Mouse (Mus musculus) cerebellum, adult 9-11 months (tissue): ENCODE measurements around the gene Umad1.
A peak's percentile ranks its signal among the peaks of the same experiment; 100 is the strongest.

Source experiments
- DNase-seq: peaks from one replicate; pipeline ENCODE4 v3.0.0; 2022

Umad1 gene

DNA sequence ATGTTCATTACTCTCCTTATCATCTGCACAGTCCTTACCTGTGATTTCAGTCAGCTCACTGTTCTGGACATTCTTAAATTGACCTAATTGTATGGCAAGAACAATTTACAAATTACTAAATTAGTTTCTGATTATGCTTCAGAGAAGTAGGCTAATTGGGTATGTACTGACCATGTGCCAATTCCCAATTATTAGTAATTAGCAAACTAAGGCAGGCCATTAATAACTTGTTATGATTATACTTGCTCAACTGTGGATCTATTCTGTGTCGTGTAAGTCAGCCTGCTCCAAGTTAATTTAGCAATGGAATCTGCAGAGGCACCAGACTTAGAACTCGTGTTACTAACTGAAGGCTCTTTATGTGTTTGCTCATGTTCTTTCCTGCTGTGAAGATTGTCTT is 114.0 kb downstream of the Umad1 start:
- no peak for DNase-seq

DNA sequence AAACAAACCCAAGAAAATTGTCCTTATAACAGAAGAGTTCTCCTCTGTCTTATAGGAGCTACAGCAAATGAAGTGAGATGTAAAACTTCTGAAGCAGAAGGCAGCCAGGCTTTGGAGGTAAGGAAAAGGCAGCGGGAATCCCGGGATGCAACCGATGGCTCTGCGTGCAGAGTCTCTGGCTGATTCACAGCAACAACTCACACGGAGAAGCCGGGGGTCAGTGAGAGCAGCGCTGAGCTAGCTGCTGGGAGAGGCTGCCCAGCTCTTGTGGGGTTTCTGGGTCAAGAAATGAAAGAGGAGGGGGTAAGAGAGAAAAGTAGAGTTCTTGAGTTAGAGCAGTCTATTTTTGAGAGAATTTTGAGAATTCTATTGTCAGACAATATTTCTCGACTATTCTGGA is 114.8 kb downstream of the Umad1 start:
- no peak for DNase-seq

DNA sequence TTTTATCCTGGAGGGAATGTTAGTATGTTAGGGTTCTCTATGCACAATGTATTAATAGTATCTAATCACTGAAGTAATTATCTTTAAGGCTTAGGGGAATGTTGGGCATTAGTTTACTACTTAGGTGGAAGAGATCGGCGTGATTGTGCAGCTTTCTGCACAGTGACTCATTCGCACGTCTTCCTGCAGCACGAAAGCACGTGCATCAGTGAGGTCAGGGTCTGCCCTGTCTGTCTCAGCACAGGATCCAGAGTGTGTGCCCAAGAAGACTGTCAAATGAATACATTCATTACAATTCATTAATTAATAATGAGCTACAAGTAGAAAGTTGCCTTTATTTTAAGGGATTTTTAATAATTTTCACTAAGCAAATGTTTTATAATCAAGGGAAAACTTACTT is 115.2 kb downstream of the Umad1 start:
- DNase-seq, result no peak

DNA sequence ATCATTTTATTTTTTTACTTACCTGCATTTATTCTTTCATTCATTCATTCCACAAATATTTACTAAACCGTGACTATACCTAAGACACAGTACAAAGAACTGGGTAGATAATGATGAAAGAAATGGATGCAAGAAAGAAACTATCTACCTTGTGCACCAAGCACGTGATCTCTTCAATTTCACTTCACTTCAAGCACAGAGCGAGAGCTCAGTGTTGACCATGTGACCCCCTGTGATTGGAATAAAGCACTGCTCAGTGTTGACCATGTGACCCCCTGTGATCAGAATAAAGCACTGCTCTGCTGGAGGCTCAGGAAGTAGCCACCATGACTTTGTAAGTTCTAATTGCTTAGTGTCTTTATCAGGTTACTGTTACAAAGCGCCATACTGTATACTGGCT is 115.6 kb downstream of the Umad1 start:
- DNase-seq, result no peak

DNA sequence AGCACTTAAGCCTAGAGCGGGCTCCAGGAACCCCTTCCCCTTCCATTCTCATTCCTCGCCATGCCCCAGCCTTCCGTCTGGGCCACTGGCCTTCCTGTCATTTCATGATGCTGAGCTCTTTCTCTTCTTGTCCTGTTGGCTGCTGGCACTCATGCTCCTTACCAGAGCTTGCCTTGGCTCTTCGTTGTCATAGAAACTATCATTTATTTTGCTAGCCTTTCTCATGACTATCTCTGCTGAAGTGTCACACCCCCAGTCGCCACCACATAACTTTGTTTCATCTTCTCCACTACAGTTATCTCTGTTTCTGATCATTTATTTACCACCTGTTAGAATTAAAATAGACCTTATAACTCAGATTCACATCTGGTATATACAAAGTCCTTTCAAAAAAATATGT is 117.3 kb downstream of the Umad1 start:
- DNase-seq, result no peak

DNA sequence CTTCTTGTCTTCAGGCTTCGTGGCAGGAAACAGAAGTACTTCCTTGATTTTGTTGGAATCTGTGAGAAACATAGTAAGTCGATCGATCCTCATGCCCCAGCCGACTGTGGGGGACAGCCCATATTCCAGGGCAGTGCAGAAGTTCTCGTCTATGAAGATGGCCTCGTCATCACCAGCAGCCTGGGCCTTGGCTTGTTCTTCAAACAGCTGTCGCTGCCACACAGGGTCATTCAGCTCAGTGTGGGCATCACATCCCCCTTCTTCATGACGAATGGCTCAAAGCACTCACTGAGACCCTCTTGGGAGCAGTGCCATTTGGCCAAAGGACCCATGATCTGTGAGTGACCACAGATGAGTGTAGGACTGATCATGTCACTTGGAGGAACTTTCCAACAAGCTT is 118.6 kb downstream of the Umad1 start:
- no peak for DNase-seq

DNA sequence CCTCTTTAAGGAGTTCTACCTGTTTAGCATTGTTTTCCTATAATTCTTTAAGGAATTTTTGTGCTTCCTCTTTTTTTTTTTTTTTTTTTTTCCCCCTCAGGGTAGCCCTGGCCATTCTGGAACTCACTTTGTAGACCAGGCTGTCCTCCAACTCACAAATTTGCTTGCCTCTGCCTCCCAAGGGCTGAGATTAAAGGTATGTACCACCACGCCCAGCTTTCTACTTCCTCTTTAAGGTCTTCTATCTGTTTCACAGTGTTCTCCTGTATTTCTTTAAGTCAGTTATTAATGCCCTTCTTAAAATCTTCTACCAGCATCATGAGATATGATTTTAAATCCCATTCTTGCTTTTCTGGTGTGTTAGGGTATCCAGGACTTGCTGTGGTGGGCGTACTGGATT is 130.2 kb downstream of the Umad1 start:
- DNase-seq, result no peak

DNA sequence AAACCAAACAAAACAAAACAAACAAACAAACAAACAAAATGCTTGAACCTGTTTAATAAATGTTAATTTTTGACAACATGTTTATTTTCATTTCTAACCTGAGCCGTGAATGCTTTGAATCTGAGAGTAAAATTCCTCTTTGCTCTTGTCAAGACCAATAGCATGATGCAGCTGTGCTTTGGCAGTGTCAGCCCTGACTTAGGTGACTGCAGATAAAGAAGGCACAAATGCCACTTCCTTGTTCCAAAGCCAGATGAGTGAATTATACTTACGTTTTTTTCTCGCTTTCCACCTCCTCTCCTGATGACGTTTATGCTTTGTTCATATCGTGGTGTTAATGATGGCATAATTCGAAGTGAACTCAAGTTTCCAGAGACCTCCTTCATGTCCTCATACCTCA is 131.2 kb downstream of the Umad1 start:
- no peak for DNase-seq

DNA sequence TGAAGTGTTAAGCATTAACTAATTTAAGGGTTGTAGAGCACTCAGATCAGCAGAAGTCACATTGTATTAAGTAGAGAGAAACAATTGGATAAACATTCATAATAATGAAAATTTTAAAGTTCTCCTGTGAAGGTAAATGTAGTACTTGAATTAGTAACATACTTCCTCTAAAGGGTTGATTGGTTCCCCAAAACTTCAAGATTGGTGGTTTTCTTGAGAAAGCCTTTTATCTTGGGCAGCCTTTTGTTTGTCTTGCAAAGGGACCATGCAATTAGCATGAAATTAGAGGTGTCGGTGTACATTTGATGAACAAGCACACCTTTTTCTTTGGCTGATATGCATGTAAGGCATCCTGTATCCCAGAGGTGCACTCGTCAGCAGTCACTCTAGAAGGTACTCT is 131.8 kb downstream of the Umad1 start:
- no peak for DNase-seq

DNA sequence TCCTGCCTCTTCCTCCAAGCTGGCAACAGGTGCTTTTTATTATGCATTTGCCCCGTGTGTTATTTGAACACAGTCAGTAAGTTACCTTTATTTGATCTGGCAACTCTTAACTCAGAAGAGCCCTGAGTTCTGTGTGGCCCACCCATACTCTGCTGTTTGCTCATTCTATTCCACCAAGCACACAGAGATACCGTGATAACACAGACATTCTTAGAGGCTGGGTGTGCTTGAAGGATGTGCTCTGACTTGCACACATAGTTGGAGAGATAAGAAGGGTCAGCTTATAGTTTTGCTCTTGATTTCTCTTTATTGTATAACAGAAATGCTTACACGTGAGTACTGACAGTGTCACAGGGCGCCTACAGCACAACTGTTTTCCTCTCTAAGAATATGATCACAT is 133.9 kb downstream of the Umad1 start:
- DNase-seq, result no peak

DNA sequence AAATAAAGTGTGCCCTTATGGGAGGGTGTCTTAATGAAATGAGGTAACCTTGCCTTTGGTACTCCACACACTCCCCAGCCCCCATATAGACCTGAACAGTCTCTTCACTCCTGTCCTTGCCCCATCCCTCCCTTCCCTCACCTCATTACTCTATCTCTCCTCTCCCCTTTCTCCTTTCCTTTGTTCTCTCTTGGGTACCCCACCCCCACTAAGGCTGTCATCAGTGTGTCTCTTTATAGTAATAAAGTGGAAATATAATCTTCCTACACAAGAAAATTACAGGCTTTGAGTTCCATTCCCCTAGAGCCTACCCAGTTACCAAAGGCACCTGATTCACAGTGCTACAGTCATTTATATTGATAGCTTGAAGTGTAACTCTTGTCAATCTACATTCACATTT is 135.0 kb downstream of the Umad1 start:
- DNase-seq, result no peak

DNA sequence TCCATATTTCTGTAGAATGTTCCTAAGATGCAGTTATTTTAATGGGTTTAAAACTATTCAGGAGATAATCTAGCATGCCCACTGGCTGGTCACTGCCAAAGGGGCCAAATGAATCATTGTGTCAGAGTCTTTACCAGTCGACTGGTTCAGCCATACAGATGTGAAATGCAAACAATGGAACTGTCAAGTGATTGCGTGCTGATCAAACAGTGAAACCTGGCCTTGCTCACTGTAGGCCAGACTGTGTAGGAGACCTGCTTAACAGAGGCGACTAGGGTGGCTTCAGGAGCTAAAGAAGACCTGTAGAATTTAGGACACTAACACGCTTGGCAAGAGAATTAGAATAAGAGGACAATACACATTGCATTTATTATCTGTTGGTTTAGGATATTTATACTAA is 136.0 kb downstream of the Umad1 start:
- no peak for DNase-seq

DNA sequence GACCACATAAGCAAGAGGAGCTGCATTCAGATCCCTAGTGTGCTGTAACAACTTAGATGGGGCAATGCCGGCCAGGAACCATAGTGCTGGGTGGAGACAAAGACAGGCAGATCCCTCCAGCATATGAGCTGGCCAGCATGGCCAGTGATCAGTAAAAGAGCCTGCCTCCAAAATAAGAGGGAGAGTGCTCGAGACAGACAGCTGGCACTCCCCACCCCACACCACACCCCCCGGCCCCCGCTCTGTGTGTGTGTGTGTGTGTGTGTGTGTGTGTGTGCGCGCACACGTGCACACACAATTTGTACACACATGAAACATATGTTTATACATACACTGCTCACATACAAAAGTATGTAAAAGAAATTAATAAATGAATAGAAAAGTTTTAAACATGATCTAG is 138.2 kb downstream of the Umad1 start:
- DNase-seq, result no peak

DNA sequence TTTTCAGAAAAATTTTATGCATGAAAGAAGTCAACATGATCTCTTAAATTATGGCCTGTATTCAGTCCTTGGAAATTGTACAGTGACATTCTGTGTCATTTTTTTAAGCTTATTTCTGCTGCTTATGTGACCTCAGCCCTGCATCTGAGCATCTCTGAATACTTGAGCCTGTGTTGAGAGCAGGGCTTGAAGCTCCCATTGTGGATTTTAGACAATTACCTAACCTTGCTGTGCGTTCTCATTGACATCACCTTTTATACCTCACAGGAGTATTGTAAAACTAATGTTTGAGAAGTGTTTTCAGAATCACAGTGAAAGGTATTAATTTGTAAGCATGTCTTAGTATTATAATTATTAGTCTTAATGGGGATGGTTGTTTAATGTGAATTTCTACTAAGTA is 140.6 kb downstream of the Umad1 start:
- DNase-seq, result no peak

DNA sequence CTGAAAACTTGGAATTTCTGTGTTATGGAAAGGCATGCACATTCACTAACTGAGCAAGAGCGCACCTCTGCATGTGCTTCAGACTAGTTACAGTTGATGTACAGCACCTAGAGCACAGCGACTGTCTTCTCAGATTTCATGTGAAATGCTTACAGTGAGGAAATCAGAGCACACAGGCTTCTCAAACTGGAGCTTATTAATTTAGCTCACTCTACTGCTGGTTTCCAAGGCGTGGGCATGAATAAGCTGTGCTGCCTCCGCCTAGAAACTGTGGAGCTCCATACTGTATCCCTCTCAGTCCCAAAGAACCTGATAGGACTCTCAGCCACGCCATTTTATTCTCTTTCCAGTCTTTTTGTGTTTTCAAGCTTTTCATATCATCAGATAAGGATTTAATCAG is 144.0 kb downstream of the Umad1 start:
- DNase-seq, result no peak

DNA sequence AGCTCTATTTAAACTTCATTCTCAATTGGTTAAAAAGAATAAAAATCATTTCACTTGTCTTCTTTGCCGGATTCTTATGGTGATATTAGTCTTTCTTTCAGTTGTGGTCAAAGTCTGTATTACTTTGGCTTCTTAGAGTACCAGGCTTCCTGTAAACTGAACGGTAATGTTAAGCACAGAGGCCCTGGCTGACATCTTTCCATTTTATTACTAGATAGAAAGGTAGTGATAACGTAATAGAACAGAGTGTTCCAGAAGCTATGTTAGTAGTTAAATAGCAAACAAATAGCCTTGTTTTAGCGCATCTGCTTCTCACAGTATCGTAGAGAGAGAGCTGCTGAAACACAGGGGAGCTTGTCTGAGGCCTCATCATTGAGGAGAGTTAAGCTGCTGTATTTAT is 146.8 kb downstream of the Umad1 start:
- DNase-seq, result no peak

DNA sequence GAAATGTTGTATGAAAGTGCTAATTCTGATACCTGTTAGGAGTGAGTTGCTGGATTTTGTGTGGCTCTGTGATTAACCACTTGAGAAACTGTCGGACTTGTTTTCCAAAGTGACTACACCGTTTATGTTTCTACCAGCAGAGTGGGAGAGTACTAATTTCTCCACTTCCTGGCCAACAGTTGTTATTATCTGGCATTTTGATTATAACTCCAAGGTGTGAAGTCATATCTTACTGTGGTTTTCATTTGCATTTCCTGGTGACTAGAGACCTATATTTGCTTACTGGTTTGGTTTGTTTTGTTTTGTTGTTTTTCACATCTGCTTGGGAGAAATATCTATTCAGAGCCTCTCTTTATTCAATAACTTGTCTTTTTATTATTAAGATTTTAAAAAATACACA is 149.2 kb downstream of the Umad1 start:
- no peak for DNase-seq

DNA sequence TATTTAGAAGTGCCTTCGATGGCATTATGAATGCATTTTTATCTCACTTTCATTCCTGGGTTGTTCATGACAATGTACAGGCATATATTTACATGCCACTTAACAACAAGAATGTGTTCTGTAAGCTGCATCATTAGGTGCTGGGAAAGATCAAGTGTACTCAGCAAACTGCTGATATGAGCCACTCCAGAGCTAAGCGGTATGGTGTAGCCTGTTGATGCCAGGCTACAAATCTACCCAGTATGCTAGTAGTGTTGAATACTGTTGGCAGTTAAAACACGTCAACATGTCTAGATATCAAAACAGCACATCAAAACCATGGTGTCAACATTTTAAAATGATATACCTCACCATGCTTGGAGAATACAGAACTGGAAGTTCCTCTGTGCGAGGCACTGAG is 150.8 kb downstream of the Umad1 start:
- no peak for DNase-seq

DNA sequence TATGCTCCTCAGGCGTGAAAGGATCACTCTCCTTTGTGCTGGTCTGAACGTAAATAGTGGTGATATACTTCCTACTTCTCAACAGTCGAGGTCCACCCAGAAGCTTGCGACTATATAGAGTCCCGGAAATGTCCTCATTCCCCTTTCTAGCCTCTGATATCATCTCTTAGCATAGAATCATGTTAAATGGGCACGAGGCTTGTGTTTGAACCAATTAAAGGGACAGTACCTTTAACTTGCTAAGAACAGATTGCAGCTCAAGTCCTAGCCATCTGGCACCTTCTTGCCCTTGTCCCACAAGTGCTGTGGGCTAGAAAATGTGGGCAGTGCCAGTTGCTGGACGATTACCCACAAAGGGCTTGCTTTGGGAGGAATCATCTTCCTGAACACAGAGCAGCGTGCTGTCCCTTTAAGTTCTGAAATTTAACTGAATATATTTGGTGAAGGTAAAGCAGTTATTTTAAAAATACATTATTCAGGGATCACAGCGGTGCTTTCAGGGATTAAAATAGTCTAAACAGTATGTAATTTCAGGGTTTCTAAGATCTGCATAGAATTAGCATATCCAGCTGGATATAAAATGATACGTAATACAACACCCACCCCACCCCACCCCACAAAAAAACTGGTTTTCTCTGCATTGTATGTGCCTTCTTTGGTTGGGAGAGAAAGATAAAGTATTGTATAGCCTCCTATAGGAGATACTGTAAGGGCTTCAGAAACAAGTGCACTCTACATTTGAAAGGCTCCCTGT is 153.9 kb downstream of the Umad1 start:
- peak; percentile 88 for DNase-seq

DNA sequence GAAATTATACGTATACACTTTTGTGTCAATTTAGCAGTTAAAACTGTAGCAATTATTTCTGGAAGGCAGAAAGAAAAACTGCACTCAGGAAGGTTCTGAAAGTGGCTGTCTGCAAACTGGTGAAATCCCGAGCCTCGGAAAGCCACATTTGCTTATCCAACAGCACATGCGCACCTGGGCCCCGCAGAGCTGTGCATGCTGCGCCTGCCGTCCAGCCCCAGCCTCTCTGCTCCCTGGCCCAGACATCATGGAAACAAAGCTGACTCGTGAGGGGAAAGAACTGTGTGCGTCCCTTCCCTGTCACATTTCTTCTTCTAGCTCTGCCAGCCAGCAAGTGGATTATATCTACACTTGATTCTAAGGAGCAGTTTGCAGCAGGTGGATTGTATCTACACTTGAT is 154.9 kb downstream of the Umad1 start:
- peak; percentile 67 for DNase-seq

DNA sequence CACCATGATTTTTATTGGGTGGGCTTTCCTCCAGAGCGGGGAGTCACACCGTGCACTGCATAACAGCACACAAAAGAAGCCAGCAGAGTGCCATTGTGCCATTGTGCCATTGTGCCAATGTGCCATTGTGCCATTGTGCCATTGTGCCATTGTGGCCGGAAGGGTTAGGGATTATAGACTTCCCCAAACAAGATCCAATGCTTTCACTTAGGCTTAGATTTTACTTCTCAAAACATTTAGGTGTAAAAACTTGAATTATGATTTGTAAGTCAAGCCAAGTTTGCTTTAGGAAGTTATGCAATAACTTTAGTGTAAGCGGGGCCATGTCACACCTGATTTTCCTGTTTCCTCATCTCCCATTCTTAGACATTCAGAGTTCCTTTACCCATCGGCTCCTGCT is 156.7 kb downstream of the Umad1 start:
- no peak for DNase-seq

DNA sequence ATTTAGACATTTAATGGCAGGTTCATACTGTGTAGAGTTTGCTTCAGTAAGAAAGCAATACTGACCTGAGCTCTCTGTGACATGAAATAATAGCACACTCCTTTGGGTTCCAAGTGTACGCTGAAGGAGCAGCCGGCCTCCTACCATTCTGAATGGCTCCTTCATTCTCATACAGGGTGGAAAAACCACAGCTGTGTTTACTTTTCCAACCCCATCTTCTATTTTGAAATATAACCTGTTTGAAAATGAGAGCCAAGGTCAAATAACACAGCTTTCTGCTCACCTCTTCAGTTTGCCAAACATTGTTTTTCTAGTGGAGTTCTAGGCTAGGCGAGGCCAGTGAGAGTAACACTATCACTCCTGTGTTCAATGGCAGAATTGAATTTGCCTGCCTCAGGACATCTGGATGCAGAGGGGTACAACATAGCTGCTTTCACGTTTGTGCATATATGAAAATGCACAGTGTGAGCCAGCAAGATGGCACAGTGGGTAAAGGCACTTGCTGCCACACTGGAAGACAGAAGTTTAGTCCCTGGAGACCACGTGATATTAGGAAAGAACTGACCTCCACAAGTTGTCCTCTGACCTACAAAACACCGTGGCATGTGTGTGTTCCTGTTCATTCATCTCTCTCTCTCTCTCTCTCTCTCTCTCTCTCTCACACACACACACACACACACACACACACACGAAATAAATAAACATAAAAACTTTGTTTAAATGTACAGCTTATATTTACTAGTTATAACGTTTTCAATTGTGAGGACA is 157.9 kb downstream of the Umad1 start:
- no peak for DNase-seq

DNA sequence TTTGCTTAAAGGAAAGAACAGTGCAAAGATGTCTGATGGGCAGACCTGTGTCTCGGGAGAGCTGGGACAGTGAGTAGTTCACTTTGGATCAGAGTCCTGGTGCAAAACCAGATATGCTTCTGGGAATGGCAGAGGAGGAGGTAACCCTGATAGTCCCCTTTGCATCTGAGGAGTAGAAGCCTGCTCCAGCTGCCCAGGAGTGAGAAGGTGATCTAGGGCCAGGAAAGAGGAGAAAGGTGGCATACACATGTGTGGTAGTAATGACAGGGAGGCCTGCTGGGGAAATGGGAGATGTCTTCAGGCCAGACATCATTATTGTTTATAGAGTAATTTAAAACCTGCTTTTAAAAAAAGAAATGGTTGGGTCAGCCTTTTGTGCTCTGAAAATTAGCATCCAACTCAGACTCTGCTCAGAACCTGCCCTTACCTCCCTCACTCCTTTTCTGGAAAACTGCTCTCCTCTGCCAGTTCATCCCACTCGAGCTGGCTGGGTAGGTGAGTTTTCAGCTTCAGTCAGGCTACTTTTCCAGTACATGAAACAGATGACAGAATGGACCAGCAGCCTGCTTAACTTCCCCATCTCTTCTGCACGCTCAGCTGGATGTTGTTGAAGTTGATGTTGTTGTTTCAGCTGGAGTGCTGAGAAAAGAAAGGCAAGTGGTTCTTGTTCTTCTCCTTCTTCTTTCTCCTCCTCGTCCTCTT is 160.5 kb downstream of the Umad1 start:
- DNase-seq, result no peak

DNA sequence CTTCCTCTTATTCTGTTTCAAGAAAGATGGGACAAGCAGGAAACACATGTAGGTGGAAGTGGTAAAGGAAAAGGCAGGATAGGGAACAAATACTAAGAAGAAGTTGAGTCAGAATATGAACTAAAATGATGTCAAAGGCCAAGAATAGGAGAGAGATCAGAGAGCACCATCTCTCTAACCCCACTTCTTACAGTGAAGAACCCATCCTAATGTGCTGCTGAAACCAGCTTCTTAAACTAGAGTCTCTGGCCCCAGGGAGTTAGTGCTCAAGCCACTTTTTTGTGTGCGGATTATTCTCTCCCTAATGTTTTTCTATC is 161.1 kb downstream of the Umad1 start:
- no peak for DNase-seq
